Mouse (Mus musculus) lung, embryonic 15.5 days (tissue): Measurements from ENCODE around the gene Nasp. TPM values are rescaled to one million over a fixed set of nuclear protein-coding genes. Genes with fewer than 3 reads are reported as not detected.
A peak's percentile ranks its signal among the peaks of the same experiment; 100 is the strongest.

Experiments
- ATAC-seq: fragments of 200-750 bp; cut with Nextera tagmentation; 2 replicates; pipeline ENCODE4 v1.8.0; 2017; ENCODE audit warnings: moderate number of reproducible peaks, borderline replicate concordance; ENCODE audit not compliant: low FRiP score, low TSS enrichment; ENCODE audit errors: extremely low read depth
- H3K27ac ChIP-seq: fragments of 300-500 bp; sonication (generic); 2 replicates; pipeline ENCODE4 v1.5.1; 2015; ENCODE audit warnings: moderate library complexity, mild to moderate bottlenecking, inconsistent platforms
- H3K27me3 ChIP-seq: fragments of 300-500 bp; sonication (generic); 2 replicates; pipeline ENCODE4 v1.6.1; 2015; ENCODE audit warnings: inconsistent platforms
- H3K36me3 ChIP-seq: fragments of 300-500 bp; sonication (generic); 2 replicates; pipeline ENCODE4 v1.6.1; 2015; ENCODE audit warnings: inconsistent platforms
- H3K4me1 ChIP-seq: fragments of 300-500 bp; sonication (generic); 2 replicates; pipeline ENCODE4 v1.6.1; 2015; ENCODE audit warnings: inconsistent platforms
- H3K4me2 ChIP-seq: fragments of 300-500 bp; sonication (generic); 2 replicates; pipeline ENCODE4 v1.6.1; 2015; ENCODE audit warnings: inconsistent platforms, mild to moderate bottlenecking, moderate library complexity
- H3K4me3 ChIP-seq: fragments of 300-500 bp; sonication (generic); 2 replicates; pipeline ENCODE4 v1.5.1; 2015; ENCODE audit warnings: mild to moderate bottlenecking, inconsistent platforms
- H3K9ac ChIP-seq: fragments of 300-500 bp; sonication (generic); 2 replicates; pipeline ENCODE4 v1.6.1; 2015; ENCODE audit warnings: inconsistent platforms
- H3K9me3 ChIP-seq: fragments of 300-500 bp; sonication (generic); 2 replicates; pipeline ENCODE4 v1.6.1; 2016; ENCODE audit warnings: inconsistent platforms
- WGBS: fragments of 180-500 bp; shearing (Covaris S2); methylation state at CpG from one replicate; pipeline ENCODE4 v1.1.7; 2015; 5-methylcytosine and 5-hydroxymethylcytosine counted together
- polyA plus RNA-seq: library from polyadenylated mRNA; unstranded; fragments of >200 nt; fragmentation: Nextera tagmentation; extraction: Ambion mirVana; gene quantifications from 2 replicates; pipeline ENCODE4 v1.2.1, GENCODE M21; 2015

Nasp gene
- polyA plus RNA-seq, 1 experiment from 2014 or later = 131 TPM

- no peaks in the 10 kb centered on the region for H3K27me3 ChIP-seq
- H3K4me2 ChIP-seq = peak overlapping the region; percentile 73
- H3K9me3 ChIP-seq = no peaks in the 10 kb centered on the region
- 0% methylated on average over 13 of the region's 13 CpGs for WGBS
- peak overlapping the region; percentile 91 for H3K9ac ChIP-seq
- peaks cover 20% of the 10 kb centered on the region for H3K4me1 ChIP-seq
- peaks cover 7% of the 10 kb centered on the region for H3K36me3 ChIP-seq
- peak; percentile 92 for ATAC-seq
- H3K27ac ChIP-seq = peak overlapping the region; percentile 97
- peak overlapping the region; percentile 99 for H3K4me3 ChIP-seq
Measured at GRCm38 (mm10) chr4:116627359-116627716, 403 bp downstream of the Nasp start.

DNA sequence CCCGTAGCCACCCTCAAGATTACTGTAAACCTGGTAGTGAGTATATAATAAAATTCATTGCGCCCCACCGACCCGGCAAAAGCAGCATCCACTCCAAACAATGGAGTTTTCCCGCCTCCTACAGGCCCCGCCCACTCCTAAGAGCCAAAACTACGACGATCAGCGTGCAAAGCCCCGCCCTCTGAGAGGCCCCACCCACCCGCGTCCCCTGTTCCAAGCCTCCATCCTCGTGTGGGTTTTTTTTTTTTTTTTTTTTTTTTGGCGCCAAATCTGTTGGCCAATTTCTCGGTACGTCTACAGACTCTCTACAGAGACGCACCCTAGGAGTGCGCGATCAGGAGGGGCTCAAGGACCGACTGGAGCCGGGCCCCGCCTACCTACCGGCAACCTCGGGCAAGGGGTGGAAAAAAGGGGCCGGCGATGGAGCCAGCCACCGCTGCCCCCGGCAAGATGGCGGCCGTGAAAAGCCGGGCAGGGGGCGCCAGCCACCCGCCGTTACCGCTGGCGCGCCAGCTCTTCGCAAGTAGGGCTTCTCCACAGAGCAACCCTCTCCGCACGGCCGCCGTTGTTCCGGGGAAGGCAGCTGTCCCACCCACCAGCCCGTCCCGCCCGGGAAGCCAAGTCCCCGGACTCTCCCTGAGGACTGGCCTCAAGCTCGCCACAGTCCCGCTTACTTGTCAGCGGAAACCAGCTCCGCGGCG, 933 bp downstream of the Nasp start:
- ATAC-seq = peak; percentile 81
- Histone ChIP-seq H3K4me1 (peaks cover 20% of the 10 kb centered on the region), H3K4me2 (peak overlapping the region; percentile 73), H3K27me3 (no peaks in the 10 kb centered on the region), H3K9ac (peak overlapping the region; percentile 91), H3K36me3 (peaks cover 8% of the 10 kb centered on the region), H3K9me3 (no peaks in the 10 kb centered on the region), H3K27ac (peak overlapping the region; percentile 97), H3K4me3 (peak overlapping the region; percentile 99)
- under 1% methylated on average over 53 of the region's 53 CpGs for WGBS

GRCm38 (mm10) chr4:116624831-116625230, 2.9 kb downstream of the Nasp start:
- no peak overlapping the region; the same call in 1 of the 2 replicates for H3K4me3 ChIP-seq
- 92% methylated on average over 4 of the region's 4 CpGs for WGBS
- no peaks in the 10 kb centered on the region for H3K27me3 ChIP-seq
- ATAC-seq = no peak
- no peak overlapping the region for H3K4me2 ChIP-seq
- H3K9ac ChIP-seq = no peak overlapping the region
- H3K27ac ChIP-seq = no peak overlapping the region
- peaks cover 23% of the 10 kb centered on the region for H3K36me3 ChIP-seq
- no peaks in the 10 kb centered on the region for H3K9me3 ChIP-seq
- peaks cover 20% of the 10 kb centered on the region for H3K4me1 ChIP-seq

GRCm38 (mm10) chr4:116615237-116615636, 12.5 kb downstream of the Nasp start:
- no peak overlapping the region for H3K4me3 ChIP-seq
- H3K27me3 ChIP-seq = no peaks in the 10 kb centered on the region
- H3K27ac ChIP-seq = no peak overlapping the region
- peaks cover 61% of the 10 kb centered on the region for H3K36me3 ChIP-seq
- no peak overlapping the region for H3K9ac ChIP-seq
- WGBS = 95% methylated on average over 2 of the region's 2 CpGs
- no peak overlapping the region for H3K4me2 ChIP-seq
- no peak for ATAC-seq
- H3K9me3 ChIP-seq = no peaks in the 10 kb centered on the region
- no peaks in the 10 kb centered on the region for H3K4me1 ChIP-seq

GRCm38 (mm10) chr4:116612621-116613020, 15.1 kb downstream of the Nasp start:
- Histone ChIP-seq H3K4me1 (no peaks in the 10 kb centered on the region), H3K27ac (no peak overlapping the region), H3K9ac (no peak overlapping the region), H3K4me2 (no peak overlapping the region), H3K4me3 (no peak overlapping the region), H3K9me3 (no peaks in the 10 kb centered on the region), H3K27me3 (no peaks in the 10 kb centered on the region), H3K36me3 (peaks cover 58% of the 10 kb centered on the region)
- ATAC-seq = no peak
- 94% methylated on average over 2 of the region's 2 CpGs for WGBS

DNA sequence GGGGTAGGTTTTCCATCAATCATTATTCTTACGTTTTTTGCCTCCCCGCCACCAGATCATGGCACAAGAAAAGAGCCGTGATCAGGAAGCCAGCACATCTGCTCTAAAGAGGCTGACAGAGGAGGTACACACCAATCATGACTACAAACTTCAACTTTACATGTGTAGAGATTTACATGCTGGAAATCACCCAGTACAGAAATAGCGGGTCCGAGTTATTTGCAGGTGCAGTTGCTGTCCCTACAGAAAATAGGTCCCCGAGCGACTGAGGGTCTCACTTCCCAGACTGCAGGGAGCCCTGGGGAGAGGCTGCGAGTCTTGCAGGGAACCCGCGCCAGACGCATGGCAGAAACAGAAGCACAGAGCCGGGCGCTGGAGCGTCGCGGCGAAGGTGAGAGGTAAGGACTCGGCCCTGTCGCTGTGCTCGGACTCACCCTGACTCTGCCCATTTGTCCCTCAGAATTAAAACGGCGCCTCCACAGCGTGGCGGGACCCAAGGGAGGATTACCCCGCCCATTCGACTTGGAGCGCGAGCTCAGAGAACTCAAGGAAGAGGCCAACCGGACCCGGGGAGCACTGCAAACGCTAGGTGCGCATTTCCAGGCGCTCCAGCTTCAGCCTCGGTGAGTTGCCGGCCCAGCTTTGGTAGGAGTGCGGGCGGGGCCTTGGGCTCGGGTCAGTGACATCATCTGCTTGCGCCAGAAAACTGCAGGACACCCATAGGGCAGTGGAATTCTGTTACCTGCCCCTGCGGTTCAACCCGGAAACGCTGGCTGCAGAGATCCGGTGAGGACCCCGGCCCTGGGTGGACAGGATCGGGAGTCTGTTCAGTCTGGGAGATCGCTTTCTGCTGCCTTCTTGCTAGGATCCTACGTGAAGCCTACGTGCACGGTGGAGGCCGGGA, 30.5 kb downstream of the Nasp start:
- H3K36me3 ChIP-seq = peaks cover 37% of the 10 kb centered on the region
- ATAC-seq = peak; percentile 96
- peak overlapping the region; percentile 90 for H3K4me2 ChIP-seq
- peak overlapping the region; percentile 82 for H3K27ac ChIP-seq
- no peaks in the 10 kb centered on the region for H3K9me3 ChIP-seq
- H3K4me1 ChIP-seq = peaks cover 17% of the 10 kb centered on the region
- WGBS = 1% methylated on average over 48 of the region's 50 CpGs
- H3K27me3 ChIP-seq = no peaks in the 10 kb centered on the region
- H3K9ac ChIP-seq = peak overlapping the region; percentile 61
- H3K4me3 ChIP-seq = peak overlapping the region; percentile 66

GRCm38 (mm10) chr4:116596379-116596778, 31.4 kb downstream of the Nasp start, which contains the start of gene Ccdc17:
Gene Ccdc17 (plus strand): TSS chr4:116596654.
- Histone ChIP-seq H3K4me1 (peaks cover 17% of the 10 kb centered on the region), H3K4me3 (peak within 1 kb of the TSS; percentile 66), H3K9me3 (no peaks in the 10 kb centered on the region), H3K27me3 (no peaks in the 10 kb centered on the region), H3K27ac (peak within 1 kb of the TSS; percentile 82), H3K36me3 (peaks cover 37% of the 10 kb centered on the region), H3K9ac (peak within 1 kb of the TSS; percentile 61), H3K4me2 (peak within 1 kb of the TSS; percentile 90)
- WGBS = 27% methylated on average over 5 of the region's 5 CpGs
- no peak for ATAC-seq

DNA sequence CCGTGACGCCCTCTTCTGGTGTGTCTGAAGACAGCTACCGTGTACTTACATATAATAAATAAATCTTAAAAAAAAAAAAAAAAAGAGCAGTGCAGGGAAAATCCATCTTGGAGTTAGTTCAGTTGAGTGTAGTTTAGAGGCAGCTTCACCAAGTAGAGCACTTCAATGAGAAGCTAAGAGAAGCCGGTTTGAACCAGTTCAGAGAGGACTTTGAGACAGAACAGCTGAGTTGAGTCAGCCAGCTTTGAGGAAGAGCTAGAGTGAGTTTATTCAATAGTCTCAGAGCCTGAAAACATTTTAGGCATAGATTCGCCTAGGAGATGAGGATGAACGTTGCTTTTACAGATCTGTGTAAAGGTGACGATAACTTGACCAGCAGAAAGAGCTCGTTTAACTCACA, 31.9 kb downstream of the Nasp start:
- no peak overlapping the region for H3K4me3 ChIP-seq
- peaks cover 37% of the 10 kb centered on the region for H3K36me3 ChIP-seq
- no peaks in the 10 kb centered on the region for H3K27me3 ChIP-seq
- no peaks in the 10 kb centered on the region for H3K9me3 ChIP-seq
- peaks cover 17% of the 10 kb centered on the region for H3K4me1 ChIP-seq
- H3K4me2 ChIP-seq = no peak overlapping the region
- no peak overlapping the region for H3K27ac ChIP-seq
- no peak for ATAC-seq
- no peak overlapping the region for H3K9ac ChIP-seq
- 77% methylated on average over 8 of the region's 8 CpGs for WGBS

DNA sequence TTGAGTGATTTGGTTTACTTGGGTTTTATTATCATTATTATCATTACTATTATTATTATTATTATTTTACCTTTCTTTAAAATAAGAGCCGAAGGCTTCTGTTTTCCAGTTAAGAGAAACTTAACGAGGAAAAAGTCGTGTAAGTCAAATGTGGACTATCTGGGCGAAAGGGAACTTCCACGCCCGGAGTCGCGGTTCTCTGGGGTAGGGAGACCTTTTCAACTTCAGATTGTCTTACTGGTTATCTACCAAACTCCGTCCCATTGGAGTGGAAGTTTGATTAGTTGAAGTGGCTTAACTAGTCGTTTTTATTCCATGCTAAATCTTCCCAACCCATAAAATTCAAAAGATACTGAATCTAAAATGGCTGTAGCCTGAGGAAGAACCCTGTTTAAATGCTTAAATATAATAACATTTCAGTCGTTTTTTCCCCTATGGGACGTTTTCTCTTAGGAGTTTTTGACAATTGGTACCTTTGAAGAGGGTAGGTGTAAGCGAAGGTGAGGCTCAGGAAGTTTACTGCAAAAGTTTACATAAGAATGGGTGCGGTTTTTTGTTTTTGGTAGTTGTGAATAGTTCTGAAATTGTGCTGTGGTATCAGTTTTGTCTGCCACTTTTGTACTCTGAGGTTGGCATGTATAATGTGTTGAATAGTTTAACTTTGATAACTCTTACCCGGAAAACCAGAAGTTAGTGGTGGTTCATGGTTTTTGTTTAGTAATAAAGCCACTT, 69.4 kb downstream of the Nasp start:
- Histone ChIP-seq H3K4me2 (peak overlapping the region; percentile 74), H3K4me3 (peak overlapping the region; percentile 75), H3K27ac (peak overlapping the region; percentile 94), H3K36me3 (peaks cover 3% of the 10 kb centered on the region), H3K9me3 (no peaks in the 10 kb centered on the region), H3K4me1 (peaks cover 7% of the 10 kb centered on the region; the same call in 1 of the 2 replicates), H3K27me3 (no peaks in the 10 kb centered on the region), H3K9ac (peak overlapping the region; percentile 81)
- WGBS = 2% methylated on average over 15 of the region's 15 CpGs
- ATAC-seq = no peak

- Histone ChIP-seq H3K4me2 (peak within 1 kb of the TSS; percentile 74), H3K4me3 (peak within 1 kb of the TSS; percentile 75), H3K9me3 (no peaks in the 10 kb centered on the region), H3K4me1 (peaks cover 7% of the 10 kb centered on the region; the same call in 1 of the 2 replicates), H3K27me3 (no peaks in the 10 kb centered on the region), H3K9ac (peak within 1 kb of the TSS; percentile 81), H3K36me3 (peaks cover 9% of the 10 kb centered on the region), H3K27ac (peak within 1 kb of the TSS; percentile 95)
- ATAC-seq = peak; percentile 98
- 0% methylated on average over 77 of the region's 78 CpGs for WGBS
Measured at GRCm38 (mm10) chr4:116557306-116558121, 70.2 kb downstream of the Nasp start, which contains the start of gene Gpbp1l1. Gene Gpbp1l1 (plus strand): TSS chr4:116557658.
